Mouse (Mus musculus) NIH3T3 (cell line): ENCODE results near the gene Eno1.

Experiments used
- DNase-seq: peaks from one replicate; pipeline ENCODE4 v3.0.0-alpha.2; 2012; ENCODE audit warnings: low read depth

Eno1 gene

DNA sequence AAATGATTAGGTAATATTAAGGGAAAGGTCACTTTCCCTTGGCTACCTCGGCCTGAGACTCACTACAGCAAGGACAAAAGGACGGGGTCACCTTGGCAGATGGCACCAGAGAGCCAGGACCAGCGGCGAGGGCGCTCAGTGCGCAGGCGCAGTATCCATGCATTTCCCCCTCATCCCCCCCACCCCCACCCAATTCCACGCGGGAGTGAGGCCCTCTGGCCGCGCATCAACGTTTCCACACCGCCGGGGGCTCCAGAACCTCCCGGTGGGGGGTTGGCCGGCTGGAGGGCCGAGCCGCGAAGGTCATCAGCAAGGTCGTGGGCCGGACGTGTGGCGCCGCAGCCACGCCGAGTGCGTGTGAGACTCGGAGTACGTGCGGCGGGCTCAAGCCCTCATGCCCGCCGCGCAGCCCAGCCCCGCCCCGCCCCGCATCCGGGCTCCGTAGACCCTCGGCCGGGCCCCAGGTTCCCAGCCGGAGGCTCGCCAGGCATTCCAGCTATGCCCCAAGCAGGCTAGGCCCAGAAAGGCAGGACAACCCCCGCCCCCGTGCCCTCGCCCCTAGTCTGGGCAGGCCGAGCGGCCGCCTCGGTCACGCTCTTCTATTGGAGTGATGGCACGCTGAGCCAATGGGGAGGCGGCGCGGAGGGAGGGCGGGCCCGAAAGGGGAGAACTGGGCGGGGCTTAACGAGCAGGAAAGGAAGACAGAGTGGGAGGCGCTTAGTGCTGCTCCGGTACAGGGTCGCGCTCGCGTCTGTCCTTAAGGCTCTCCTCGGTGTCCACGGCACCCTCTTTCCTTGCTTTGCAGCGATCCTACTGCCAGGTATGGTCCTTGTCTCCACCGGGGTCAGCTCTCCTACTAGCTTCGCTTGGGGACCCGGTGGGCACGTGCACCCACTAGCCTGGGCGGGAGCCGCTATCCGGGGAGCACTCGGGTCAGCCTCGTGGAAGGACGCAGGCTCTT is at the start of gene Eno1:
TSS of gene Eno1 (plus strand) at position 201 of the 961 bp plus-strand sequence.
- peak; percentile 98 for DNase-seq

DNA sequence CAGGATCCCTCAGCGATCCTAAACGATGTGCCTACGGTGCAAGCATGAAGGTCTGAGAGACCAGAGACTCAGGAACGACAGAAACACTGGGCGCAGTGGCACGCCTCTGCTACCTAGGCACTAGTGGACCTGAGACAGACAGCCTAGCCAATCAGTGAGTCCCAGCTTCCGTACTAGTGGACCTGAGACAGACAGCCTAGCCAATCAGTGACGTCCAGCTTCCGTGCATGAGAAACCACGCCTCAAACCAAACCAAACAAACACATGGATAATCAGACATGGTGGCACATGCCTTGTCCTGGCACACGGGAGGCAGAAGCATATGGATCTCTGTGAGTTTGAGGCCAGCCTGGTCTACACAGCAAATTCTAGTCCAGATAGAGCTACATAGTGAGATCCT is 48.3 kb upstream of the Eno1 start:
- DNase-seq: no peak

GRCm38 (mm10) chr4:150192199-150192598 is 44.3 kb upstream of the Eno1 start:
- no peak for DNase-seq

DNA sequence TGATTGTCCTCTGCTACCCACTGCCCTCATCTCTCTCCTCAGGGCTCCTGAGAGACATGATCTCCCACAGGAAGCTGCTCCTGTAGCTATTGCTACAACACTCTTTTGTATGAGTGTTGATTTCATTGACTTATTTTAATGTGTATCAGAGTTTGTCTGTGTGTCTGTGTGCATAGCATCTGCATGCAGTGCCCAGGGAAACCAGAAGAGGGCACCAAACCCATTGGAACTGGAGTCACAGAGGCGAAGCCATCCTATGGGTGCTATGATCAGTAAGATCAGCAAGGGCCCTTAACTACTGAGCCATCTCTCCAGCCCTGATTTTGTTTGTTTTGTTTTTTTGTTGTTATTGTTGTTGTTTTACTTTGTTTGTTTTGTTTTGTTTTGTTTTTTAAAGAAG is 42.6 kb upstream of the Eno1 start:
- peak; percentile 68 for DNase-seq

DNA sequence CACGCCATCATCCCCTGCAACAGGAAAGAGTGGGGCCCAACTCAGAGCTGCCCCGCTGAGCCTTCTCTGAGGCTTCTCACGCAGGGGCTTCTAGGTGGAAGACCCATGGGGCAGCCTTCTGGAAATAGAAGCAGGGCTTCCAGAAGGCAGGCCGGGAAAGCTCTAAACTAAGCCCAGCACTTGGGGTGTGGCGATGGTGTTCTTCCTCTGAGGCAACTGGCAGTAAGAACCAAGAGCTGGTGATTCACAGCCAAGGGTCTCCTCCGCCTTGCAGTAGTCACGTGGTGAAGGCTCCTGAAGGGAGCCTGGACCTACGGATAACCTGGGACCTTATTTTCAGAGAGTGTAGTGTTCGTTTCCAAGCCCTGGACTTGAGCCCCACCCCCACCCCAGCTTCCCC is 38.3 kb upstream of the Eno1 start:
- DNase-seq: peak; percentile 14

- DNase-seq: no peak
Measured at GRCm38 (mm10) chr4:150201232-150201631, 35.3 kb upstream of the Eno1 start, which contains the start of gene Car6. Gene Car6 (minus strand): TSS chr4:150201332.

GRCm38 (mm10) chr4:150202702-150203101 is 33.8 kb upstream of the Eno1 start:
- no peak for DNase-seq

GRCm38 (mm10) chr4:150204877-150205276 is 31.6 kb upstream of the Eno1 start:
- no peak for DNase-seq

GRCm38 (mm10) chr4:150209751-150210150 is 26.8 kb upstream of the Eno1 start:
- DNase-seq: no peak

DNA sequence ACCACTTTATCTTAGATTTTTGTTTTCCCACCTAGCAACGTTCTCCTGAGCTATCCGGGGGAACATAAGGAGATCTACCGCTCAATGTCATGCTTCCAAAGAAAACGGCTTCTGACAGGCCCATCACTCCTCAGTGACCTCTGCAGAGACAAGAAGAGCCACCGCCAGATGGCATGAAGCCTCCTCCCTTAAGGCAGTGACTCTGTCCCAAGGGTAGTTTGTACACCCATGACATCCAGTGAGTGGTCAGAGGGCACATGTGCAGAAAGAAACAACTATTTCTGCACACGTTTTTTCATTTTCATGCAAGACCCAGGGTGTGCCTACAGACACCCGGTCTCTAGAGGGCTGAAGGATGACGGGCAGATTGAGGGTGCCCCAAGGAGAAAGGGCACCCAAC is 26.2 kb upstream of the Eno1 start:
- no peak for DNase-seq

DNA sequence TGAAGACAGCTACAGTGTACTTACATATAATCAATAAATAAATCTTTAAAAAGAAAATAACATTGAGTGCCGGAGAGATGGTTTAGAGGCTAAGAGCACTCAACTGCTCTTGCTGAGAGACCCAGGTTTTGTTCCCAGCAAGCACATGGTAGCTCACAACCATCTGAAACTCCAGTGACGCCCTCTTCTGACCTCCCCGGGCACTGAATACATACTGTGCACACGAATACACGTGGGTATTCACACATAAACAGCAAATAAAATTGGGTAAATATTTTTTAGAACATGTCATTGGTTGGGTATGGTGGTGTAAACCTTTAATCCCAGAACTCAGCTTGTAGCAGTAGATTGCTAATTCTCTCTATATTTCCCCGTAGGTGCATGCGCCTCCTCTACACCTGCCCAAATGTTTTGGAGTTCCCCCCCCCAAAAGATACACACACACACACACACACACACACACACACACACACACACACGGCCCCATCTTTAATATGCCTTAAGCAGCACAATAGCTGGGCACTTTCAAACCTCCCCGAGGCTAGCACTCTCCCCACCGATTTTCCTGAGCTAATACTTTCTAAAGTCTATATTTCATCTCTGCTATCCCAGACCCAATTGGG is 24.5 kb upstream of the Eno1 start:
- DNase-seq: no peak

DNA sequence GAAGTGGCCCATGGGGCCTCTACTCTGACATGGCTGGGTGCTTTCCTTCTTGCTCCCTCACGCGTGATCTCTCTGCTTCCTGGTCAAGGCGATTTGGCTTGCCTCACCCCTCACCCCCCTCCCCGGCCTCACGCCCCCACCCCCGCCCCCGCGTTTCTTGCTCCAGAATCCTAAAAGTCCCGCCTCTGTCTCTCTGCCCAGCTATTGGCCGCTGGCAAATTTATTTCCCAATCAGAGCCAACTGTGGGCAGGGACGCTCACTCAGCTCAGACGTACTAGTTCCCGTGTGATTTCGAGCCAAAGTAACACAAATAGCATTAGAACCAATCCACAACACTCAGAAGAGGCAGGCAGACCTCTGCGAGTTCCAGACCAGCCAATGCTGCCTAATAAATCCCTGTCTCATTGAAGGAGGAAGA is 24.0 kb upstream of the Eno1 start:
- DNase-seq: no peak

DNA sequence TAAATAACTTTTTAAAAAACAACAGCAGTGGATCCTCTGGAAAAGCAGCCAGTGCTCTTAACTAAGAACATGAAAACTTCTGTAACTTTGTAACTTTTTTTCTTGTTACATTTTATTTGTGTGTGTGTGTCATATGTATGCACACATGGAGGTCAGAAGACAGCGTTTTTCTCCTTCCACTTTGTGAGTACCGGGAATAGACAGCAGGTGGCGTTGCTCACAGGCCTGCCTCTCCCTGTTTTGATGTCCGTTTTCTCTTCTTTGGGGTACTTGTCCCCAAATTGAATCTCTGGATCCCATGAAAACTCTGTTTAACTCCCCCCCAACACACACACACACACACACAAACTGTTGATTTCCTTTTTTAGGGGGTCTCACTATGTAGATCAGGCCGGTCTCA is 22.6 kb upstream of the Eno1 start:
- no peak for DNase-seq

- no peak for DNase-seq
Measured at GRCm38 (mm10) chr4:150216423-150216822, 20.1 kb upstream of the Eno1 start.

DNA sequence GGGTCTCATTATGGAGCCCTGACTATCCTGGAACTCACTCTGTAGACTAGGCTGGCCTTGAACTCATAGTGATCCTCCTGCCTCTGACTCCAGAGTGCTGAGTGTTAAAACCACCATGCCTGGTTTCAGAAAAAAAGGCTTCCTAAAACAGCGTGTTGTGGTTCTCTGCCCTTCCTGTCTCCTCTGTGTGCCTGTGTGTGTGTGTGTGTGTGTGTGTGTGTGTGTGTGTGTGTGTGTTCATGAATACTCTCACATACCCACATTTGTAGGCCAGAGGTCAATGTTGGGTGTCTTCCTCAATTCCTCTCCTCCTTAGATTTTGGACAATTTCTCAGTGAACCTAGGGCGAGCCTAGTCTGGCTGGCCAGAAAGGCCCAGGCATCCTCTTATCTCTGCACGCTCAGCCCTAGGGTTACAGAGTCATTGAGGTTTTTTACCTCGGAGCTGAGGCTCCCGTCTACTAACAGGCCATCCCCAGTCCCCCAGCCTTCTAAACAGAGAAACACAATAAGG is 19.4 kb upstream of the Eno1 start:
- no peak for DNase-seq

DNA sequence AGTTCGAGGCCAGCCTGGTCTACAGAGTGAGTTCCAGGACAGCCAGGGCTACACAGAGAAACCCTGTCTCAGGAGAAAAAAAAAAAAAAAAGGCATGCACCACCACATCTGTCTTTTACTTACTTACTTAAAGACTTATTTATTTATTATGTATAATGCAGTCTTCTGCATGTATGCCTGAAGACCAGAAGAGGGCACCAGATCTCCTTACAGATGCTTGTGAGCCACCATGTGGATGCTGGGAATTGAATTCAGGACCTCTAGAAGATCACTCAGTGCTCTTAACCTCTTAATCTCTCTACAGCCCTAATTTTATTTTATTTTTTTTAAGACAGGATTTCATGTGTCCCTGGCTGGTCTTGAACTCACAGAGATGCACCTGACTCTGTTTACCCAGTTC is 18.6 kb upstream of the Eno1 start:
- DNase-seq: no peak

DNA sequence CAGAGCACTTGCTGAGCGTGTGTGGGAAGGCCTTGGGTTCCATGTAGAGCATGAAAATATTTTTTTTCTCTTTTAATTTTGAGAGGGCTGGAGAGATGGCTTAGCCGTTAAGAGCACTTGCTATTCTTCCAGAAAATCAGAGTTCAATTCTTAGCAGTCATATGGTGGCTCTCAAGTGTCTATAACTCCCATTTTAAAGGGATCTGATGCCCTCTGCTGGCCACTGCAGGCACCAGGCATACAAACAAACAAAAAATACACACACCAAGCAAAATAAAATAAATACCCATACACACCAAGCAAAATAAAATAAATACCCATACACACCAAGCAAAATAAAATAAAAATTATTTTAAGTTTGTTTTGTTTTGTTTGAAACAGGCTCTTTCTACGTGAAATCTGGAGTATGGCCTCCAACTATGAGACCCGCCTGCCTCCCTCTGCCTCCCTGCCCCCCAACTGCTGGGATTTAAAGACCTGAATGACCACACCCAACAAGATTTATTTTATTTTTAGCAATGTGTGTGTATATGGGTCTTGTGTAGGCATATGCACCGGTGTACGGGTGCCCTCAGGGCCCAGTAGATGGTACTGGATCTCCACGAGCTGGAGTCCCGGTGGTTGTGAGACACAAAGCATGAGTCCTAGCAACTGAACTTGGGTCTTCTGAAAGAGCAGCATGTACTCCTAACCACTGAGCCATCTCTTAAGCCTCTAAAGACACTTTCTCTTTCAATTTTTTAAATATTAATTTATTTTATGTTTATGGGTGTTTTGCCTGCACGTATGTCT is 16.8 kb upstream of the Eno1 start:
- peak; percentile 82 for DNase-seq

DNA sequence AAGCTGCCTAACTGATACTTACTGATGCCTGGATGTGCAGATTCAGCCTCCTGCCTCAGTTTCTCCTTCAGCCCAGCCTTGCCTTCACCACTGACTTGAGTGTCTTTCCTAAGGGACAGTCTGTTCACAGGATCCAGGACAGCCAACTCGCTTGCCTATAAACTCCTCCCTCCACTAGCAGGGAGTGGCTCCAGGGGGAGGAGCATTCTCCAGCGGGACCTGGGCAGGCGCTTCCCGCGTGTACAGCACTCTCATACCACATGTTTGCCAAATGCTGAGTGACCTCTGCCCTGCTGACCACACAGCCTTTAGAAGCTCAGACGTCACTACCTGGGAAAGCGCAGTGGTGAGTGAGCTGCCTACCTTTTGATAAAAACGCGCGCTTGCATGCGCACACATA is 15.9 kb upstream of the Eno1 start:
- no peak for DNase-seq

- no peak for DNase-seq
Measured at GRCm38 (mm10) chr4:150221017-150221640, 15.4 kb upstream of the Eno1 start.

- no peak for DNase-seq
Measured at GRCm38 (mm10) chr4:150223830-150224229, 12.7 kb upstream of the Eno1 start.

- DNase-seq: no peak
Measured at GRCm38 (mm10) chr4:150225700-150226099, 10.8 kb upstream of the Eno1 start.
